Mouse (Mus musculus) myocyte (in vitro differentiated cells): ENCODE data around the gene Ssh2. TPM values are rescaled to one million over a fixed set of nuclear protein-coding genes. Genes with fewer than 3 reads are reported as not detected.

ENCODE experiments used
- H3K27me3 ChIP-seq: one replicate; pipeline ENCODE4 v1.6.1; 2011; ENCODE audit not compliant: control insufficient read depth, insufficient read depth, insufficient read length
- H3K36me3 ChIP-seq: one replicate; pipeline ENCODE4 v1.6.1; 2011; ENCODE audit not compliant: control insufficient read depth, insufficient read depth
- H3K4me2 ChIP-seq: one replicate; pipeline ENCODE4 v1.6.1; 2011; ENCODE audit warnings: low read depth, control low read depth
- H3K4me3 ChIP-seq: one replicate; pipeline ENCODE4 v1.5.1; 2011; ENCODE audit warnings: mild to moderate bottlenecking, control low read depth, moderate library complexity
- H3K79me2 ChIP-seq: one replicate; pipeline ENCODE4 v1.6.1; 2011; ENCODE audit not compliant: control insufficient read depth, insufficient read depth
- H3ac ChIP-seq: one replicate; pipeline ENCODE4 v1.6.1; 2011; ENCODE audit not compliant: control insufficient read depth, insufficient read length
- CEBPB ChIP-seq: IDR thresholded peaks from 2 replicates; pipeline ENCODE4 v1.6.1; 2011; ENCODE audit warnings: mild to moderate bottlenecking, moderate library complexity; ENCODE audit not compliant: poor library complexity, insufficient read depth, severe bottlenecking
- E2F4 ChIP-seq: IDR thresholded peaks from one replicate; pipeline ENCODE4 v1.6.1; 2011; ENCODE audit warnings: mild to moderate bottlenecking, control low read depth, moderate library complexity; ENCODE audit not compliant: insufficient read depth
- MAX ChIP-seq: IDR thresholded peaks from one replicate; pipeline ENCODE4 v1.6.1; 2011; ENCODE audit warnings: low read depth, mild to moderate bottlenecking, control low read depth
- MYOD1 ChIP-seq, 3 experiments: IDR thresholded peaks; one replicate each; pipeline ENCODE4 v1.6.1; 2011; ENCODE audit warnings: control low read depth in 2 of 3, low read depth in 2 of 3, mild to moderate bottlenecking in 2 of 3, moderate library complexity in 1 of 3; ENCODE audit not compliant: insufficient read length in 2 of 3, control insufficient read depth in 1 of 3
- MYOG ChIP-seq, 3 experiments: IDR thresholded peaks; one replicate each; pipeline ENCODE4 v1.6.1; 2011; ENCODE audit warnings: control low read depth in 2 of 3, low read depth in 2 of 3, mild to moderate bottlenecking in 2 of 3; ENCODE audit not compliant: insufficient read length in 2 of 3, control insufficient read depth in 1 of 3, insufficient read depth in 1 of 3
- POLR2A ChIP-seq: IDR thresholded peaks from one replicate; pipeline ENCODE4 v1.6.1; 2011; ENCODE audit warnings: low read depth, mild to moderate bottlenecking, control low read depth, moderate library complexity; ENCODE audit not compliant: insufficient read length
- POLR2AphosphoS2 ChIP-seq: IDR thresholded peaks from one replicate; pipeline ENCODE4 v1.6.1; 2011; ENCODE audit warnings: low read depth, control low read depth; ENCODE audit not compliant: insufficient read length
- REST ChIP-seq: IDR thresholded peaks from one replicate; pipeline ENCODE4 v1.6.1; 2011; ENCODE audit warnings: mild to moderate bottlenecking, control low read depth, moderate library complexity; ENCODE audit not compliant: insufficient read depth, insufficient read length
- SRF ChIP-seq: IDR thresholded peaks from one replicate; pipeline ENCODE4 v1.6.1; 2011; ENCODE audit warnings: low read depth; ENCODE audit not compliant: control insufficient read depth, insufficient read length
- TCF12 ChIP-seq: IDR thresholded peaks from one replicate; pipeline ENCODE4 v1.6.1; 2011; ENCODE audit warnings: mild to moderate bottlenecking, control low read depth; ENCODE audit not compliant: poor library complexity, insufficient read depth, severe bottlenecking
- TCF3 ChIP-seq: IDR thresholded peaks from one replicate; pipeline ENCODE4 v1.6.1; 2011; ENCODE audit warnings: low read depth, control low read depth; ENCODE audit not compliant: insufficient read length
- USF1 ChIP-seq: IDR thresholded peaks from one replicate; pipeline ENCODE4 v1.6.1; 2011; ENCODE audit warnings: low read depth, mild to moderate bottlenecking, control low read depth, moderate library complexity
- polyA plus RNA-seq: library from polyadenylated mRNA; unstranded; fragments of >200 nt; fragmentation: generic; extraction: Trizol; gene quantifications from one replicate; pipeline ENCODE4 v1.2.1, GENCODE M21; 2012; ENCODE audit warnings: missing spikeins

Ssh2 gene
- polyA plus RNA-seq, 1 experiment = 4.8 TPM

- Histone ChIP-seq H3ac (no peak overlapping the region), H3K4me3 (no peak overlapping the region)
Observed at GRCm38 (mm10) chr11:77409879-77410278, 193.8 kb downstream of the Ssh2 start.

GRCm38 (mm10) chr11:77411284-77411683, 195.2 kb downstream of the Ssh2 start:
- no peak overlapping the region for H3K4me2 ChIP-seq
- H3K79me2 ChIP-seq = no peaks in the 10 kb centered on the region
- no peak overlapping the region for H3ac ChIP-seq
- H3K27me3 ChIP-seq = no peaks in the 10 kb centered on the region
- no peaks in the 10 kb centered on the region for H3K36me3 ChIP-seq
- no peak overlapping the region for H3K4me3 ChIP-seq
- TF ChIP-seq MYOD1 (IDR thresholded peaks at IDR 0.05; ENCODE audit: control insufficient read depth in 1 of 3, insufficient read length in 2 of 3, low read depth in 2 of 3) = no peak
- no peak for TF ChIP-seq E2F4
- no peak for TF ChIP-seq TCF3
- no peak for TF ChIP-seq REST
- TF ChIP-seq POLR2AphosphoS2 = no peak
- TF ChIP-seq TCF12 = no peak
- no peak for TF ChIP-seq MYOG (IDR thresholded peaks at IDR 0.05; ENCODE audit: control insufficient read depth in 1 of 3, insufficient read depth in 1 of 3, insufficient read length in 2 of 3, low read depth in 2 of 3)
- no peak for TF ChIP-seq USF1
- TF ChIP-seq MAX = no peak
- no peak for TF ChIP-seq CEBPB
- TF ChIP-seq SRF = no peak
- no peak for TF ChIP-seq POLR2A

More at GRCm38 (mm10) chr11:77409879-77410278, 193.8 kb downstream of the Ssh2 start:
- Histone ChIP-seq H3K36me3 (no peaks in the 10 kb centered on the region), H3K4me2 (no peak overlapping the region), H3K79me2 (no peaks in the 10 kb centered on the region), H3K27me3 (no peaks in the 10 kb centered on the region)
- TF ChIP-seq E2F4 (no peak), POLR2A (no peak), SRF (no peak), MAX (no peak), CEBPB (peak; percentile 81), POLR2AphosphoS2 (no peak), TCF12 (no peak), TCF3 (no peak)

- no peak overlapping the region for H3K4me2 ChIP-seq
- H3K36me3 ChIP-seq = no peaks in the 10 kb centered on the region
- no peak overlapping the region for H3K4me3 ChIP-seq
- H3K79me2 ChIP-seq = no peaks in the 10 kb centered on the region
- H3ac ChIP-seq = no peak overlapping the region
- no peaks in the 10 kb centered on the region for H3K27me3 ChIP-seq
- TF ChIP-seq POLR2AphosphoS2 = no peak
- no peak for TF ChIP-seq REST
- no peak for TF ChIP-seq MYOD1 (IDR thresholded peaks at IDR 0.05; ENCODE audit: control insufficient read depth in 1 of 3, insufficient read length in 2 of 3, low read depth in 2 of 3)
- TF ChIP-seq MAX = no peak
- TF ChIP-seq POLR2A = no peak
- no peak for TF ChIP-seq USF1
- no peak for TF ChIP-seq TCF12
- TF ChIP-seq E2F4 = no peak
- TF ChIP-seq MYOG (IDR thresholded peaks at IDR 0.05; ENCODE audit: control insufficient read depth in 1 of 3, insufficient read depth in 1 of 3, insufficient read length in 2 of 3, low read depth in 2 of 3) = no peak
- no peak for TF ChIP-seq TCF3
- TF ChIP-seq SRF = no peak
- TF ChIP-seq CEBPB = no peak
Observed at GRCm38 (mm10) chr11:77414141-77414839, 198.2 kb downstream of the Ssh2 start.

GRCm38 (mm10) chr11:77416212-77417000, 200.3 kb downstream of the Ssh2 start:
- Histone ChIP-seq H3K4me2 (no peak overlapping the region), H3K4me3 (no peak overlapping the region), H3K36me3 (no peaks in the 10 kb centered on the region), H3ac (no peak overlapping the region), H3K79me2 (no peaks in the 10 kb centered on the region), H3K27me3 (no peaks in the 10 kb centered on the region)
- TF ChIP-seq SRF = no peak
- TF ChIP-seq MAX = no peak
- no peak for TF ChIP-seq REST
- no peak for TF ChIP-seq USF1
- TF ChIP-seq MYOD1 (IDR thresholded peaks at IDR 0.05; ENCODE audit: control insufficient read depth in 1 of 3, insufficient read length in 2 of 3, low read depth in 2 of 3) = peak in 1 of 3 experiments; percentile 33
- TF ChIP-seq MYOG (IDR thresholded peaks at IDR 0.05; ENCODE audit: control insufficient read depth in 1 of 3, insufficient read depth in 1 of 3, insufficient read length in 2 of 3, low read depth in 2 of 3) = no peak
- TF ChIP-seq POLR2AphosphoS2 = no peak
- TF ChIP-seq TCF12 = no peak
- TF ChIP-seq E2F4 = no peak
